Mouse (Mus musculus): ENCODE measurements at regions not wholly inside any gene's neighbourhood (a gene's known extent, or its start where the extent isn't known, plus 50 kb on each side); places are given as distances from the start of the nearest gene placed in this dataset.

DNA sequence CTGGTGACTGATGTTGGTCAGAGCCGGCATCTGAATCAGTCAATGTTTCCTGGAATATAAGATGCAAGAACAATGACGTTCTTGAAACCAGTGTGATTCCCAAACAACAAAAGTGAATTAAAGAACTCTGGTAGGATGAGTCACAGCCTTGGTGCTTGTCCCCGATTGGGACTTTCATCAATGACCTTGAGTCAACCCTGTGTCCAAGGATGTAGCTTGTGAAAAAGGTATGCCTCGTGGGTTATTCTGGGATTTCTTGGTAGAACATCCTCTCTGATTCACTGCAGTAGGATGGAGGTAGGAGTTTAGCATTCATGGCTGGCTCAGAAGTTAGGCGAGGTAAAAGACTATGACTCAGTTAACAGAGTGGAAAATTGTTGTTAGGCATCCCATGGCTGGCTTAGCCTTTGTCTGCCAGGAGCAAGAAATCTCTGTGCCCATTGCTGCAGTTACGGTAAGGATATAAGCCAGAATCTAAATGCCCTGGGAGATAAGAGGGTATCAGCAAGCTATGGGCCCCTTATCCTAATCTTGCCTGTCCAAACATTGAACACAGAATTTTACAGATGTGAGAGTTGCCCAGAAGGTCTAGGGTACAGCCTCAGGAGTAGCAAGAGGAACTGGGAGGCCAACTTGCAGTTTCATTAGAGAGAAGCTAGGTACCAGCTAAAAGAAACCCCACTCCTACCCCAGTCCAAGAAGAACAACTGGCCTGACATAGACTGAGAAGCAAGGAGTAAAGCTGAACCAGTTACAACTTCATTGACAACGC, 55.9 kb upstream of the Ralgps2 start:
- Histone ChIP-seq H3K9ac (replicated peaks) (no peak overlapping the region), H3K4me1 (replicated peaks; ENCODE audit: control insufficient read depth in 2 of 2, insufficient read depth in 2 of 2, low read length in 1 of 2) (peaks cover 15 to 36% of the 10 kb centered on the region in 2 experiments), H3K4me2 (ENCODE audit: low read depth) (no peak overlapping the region), H3K9me3 (ENCODE audit: control insufficient read depth, low read length) (no peaks in the 10 kb centered on the region), H3K36me3 (replicated peaks; ENCODE audit: control insufficient read depth, insufficient read depth, low read depth) (no peaks in the 10 kb centered on the region), H3K27ac (no peak overlapping the region), H3K27me3 (ENCODE audit: control insufficient read depth, insufficient read depth, low read length) (no peaks in the 10 kb centered on the region), H3K4me3 (ENCODE audit: insufficient read depth in 1 of 2, low read depth in 2 of 2, low read length in 2 of 2) (no peak overlapping the region)
- TF ChIP-seq EP300 (IDR thresholded peaks at IDR 0.05; ENCODE audit: low read depth) (peak; percentile 79), CTCF (IDR thresholded peaks at IDR 0.05; ENCODE audit: low read depth) (no peak)
- peak; percentile 18; the same call in 1 of the 2 replicates for ATAC-seq (ENCODE audit: insufficient read depth)
- DNase-seq (ENCODE audit: low read depth in 3 of 3, low spot score in 3 of 3), result no peak
- WGBS (ENCODE audit: insufficient replicate concordance), result 56% methylated on average over 7 of the region's 7 CpGs

- WGBS (ENCODE audit: insufficient replicate concordance), result 61% methylated on average over 2 of the region's 2 CpGs
- Histone ChIP-seq H3K4me1 (replicated peaks; ENCODE audit: control insufficient read depth in 2 of 2, insufficient read depth in 2 of 2, low read length in 1 of 2) (peaks cover 15 to 41% of the 10 kb centered on the region in 2 experiments), H3K9me3 (ENCODE audit: control insufficient read depth, low read length) (no peaks in the 10 kb centered on the region), H3K27ac (no peak overlapping the region), H3K4me2 (ENCODE audit: low read depth) (no peak overlapping the region), H3K4me3 (ENCODE audit: insufficient read depth in 1 of 2, low read depth in 2 of 2, low read length in 2 of 2) (no peak overlapping the region), H3K27me3 (ENCODE audit: control insufficient read depth, insufficient read depth, low read length) (no peaks in the 10 kb centered on the region), H3K9ac (replicated peaks) (no peak overlapping the region), H3K36me3 (replicated peaks; ENCODE audit: control insufficient read depth, insufficient read depth, low read depth) (no peaks in the 10 kb centered on the region)
- no peak for DNase-seq (ENCODE audit: low read depth in 3 of 3, low spot score in 3 of 3)
- no peak for ATAC-seq (ENCODE audit: insufficient read depth)
- TF ChIP-seq EP300 (IDR thresholded peaks at IDR 0.05; ENCODE audit: low read depth), result no peak
- TF ChIP-seq CTCF (IDR thresholded peaks at IDR 0.05; ENCODE audit: low read depth), result no peak
Observed at GRCm38 (mm10) chr1:156994644-156995016, 55.2 kb upstream of the Ralgps2 start.

DNA sequence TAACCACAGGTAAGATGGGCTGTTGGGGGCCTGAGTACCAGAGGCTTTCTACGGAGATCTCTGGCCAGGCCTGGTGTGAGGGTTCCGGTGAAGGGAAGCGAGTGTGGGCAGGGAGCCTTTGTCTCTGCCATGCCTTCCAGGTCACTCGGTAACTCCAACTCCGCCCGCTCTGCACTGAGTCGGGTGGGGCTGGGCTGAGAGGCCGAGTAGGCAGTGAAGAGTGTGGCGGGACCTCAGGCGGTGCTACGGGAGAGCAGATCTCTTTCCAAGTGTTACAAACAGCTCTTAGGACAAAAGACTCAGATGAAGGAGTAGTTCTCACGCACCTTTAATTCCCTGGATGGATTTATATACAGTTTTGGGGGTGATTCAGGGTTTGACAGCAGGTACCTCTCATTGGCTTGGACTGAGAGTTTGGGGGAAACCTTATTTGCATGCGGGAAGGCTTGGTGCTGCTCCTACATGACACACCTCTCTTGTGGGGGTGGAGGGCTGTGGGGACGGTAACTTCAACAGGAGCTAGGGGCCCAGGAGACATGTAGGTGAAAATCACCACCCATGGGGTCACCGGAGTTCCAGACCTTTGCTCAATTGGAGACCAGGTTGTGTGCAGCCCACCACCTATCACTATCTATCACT, 54.7 kb upstream of the Ralgps2 start:
- DNase-seq (ENCODE audit: low read depth in 3 of 3, low spot score in 3 of 3) (no peak), ATAC-seq (ENCODE audit: insufficient read depth) (0 out of 2 replicates have a peak, but pooled peaks have one; percentile 29)
- Histone ChIP-seq H3K27ac (no peak overlapping the region), H3K4me1 (replicated peaks; ENCODE audit: control insufficient read depth in 2 of 2, insufficient read depth in 2 of 2, low read length in 1 of 2) (peaks cover 15 to 45% of the 10 kb centered on the region in 2 experiments), H3K9ac (replicated peaks) (no peak overlapping the region), H3K9me3 (ENCODE audit: control insufficient read depth, low read length) (no peaks in the 10 kb centered on the region), H3K36me3 (replicated peaks; ENCODE audit: control insufficient read depth, insufficient read depth, low read depth) (no peaks in the 10 kb centered on the region), H3K4me2 (ENCODE audit: low read depth) (no peak overlapping the region), H3K4me3 (ENCODE audit: insufficient read depth in 1 of 2, low read depth in 2 of 2, low read length in 2 of 2) (no peak overlapping the region), H3K27me3 (ENCODE audit: control insufficient read depth, insufficient read depth, low read length) (no peaks in the 10 kb centered on the region)
- WGBS (ENCODE audit: insufficient replicate concordance), result 35% methylated on average over 15 of the region's 15 CpGs
- no peak for TF ChIP-seq EP300 (IDR thresholded peaks at IDR 0.05; ENCODE audit: low read depth)
- TF ChIP-seq CTCF (IDR thresholded peaks at IDR 0.05; ENCODE audit: low read depth), result no peak

DNA sequence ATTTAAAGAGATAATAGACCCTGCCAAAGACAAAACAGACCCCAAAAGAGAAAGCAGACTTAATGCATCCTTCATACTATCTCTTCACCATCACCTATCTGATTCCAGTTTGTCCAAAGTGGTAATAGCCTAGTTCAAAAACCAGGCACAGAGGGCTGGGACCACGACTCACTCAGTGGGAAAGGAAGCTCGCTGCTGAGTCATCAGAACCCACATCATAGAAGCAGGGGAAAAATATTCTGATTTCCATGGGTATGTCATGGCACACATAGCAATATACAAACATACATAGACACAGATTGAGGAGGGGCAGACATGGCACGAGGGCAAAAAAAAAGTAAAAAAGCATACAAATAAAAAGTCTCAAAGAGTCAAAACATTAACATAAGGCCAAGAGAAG, 53.7 kb upstream of the Ralgps2 start:
- Histone ChIP-seq H3K27me3 (ENCODE audit: control insufficient read depth, insufficient read depth, low read length) (no peaks in the 10 kb centered on the region), H3K9me3 (ENCODE audit: control insufficient read depth, low read length) (no peaks in the 10 kb centered on the region), H3K9ac (replicated peaks) (no peak overlapping the region), H3K4me3 (ENCODE audit: insufficient read depth in 1 of 2, low read depth in 2 of 2, low read length in 2 of 2) (no peak overlapping the region), H3K27ac (no peak overlapping the region), H3K4me2 (ENCODE audit: low read depth) (no peak overlapping the region), H3K36me3 (replicated peaks; ENCODE audit: control insufficient read depth, insufficient read depth, low read depth) (no peaks in the 10 kb centered on the region), H3K4me1 (replicated peaks; ENCODE audit: control insufficient read depth in 2 of 2, insufficient read depth in 2 of 2, low read length in 1 of 2) (peaks cover 21 to 54% of the 10 kb centered on the region in 2 experiments)
- TF ChIP-seq CTCF (IDR thresholded peaks at IDR 0.05; ENCODE audit: low read depth) (no peak), EP300 (IDR thresholded peaks at IDR 0.05; ENCODE audit: low read depth) (no peak)
- DNase-seq (ENCODE audit: low read depth in 3 of 3, low spot score in 3 of 3), result no peak
- WGBS (ENCODE audit: insufficient replicate concordance), result 51% methylated on average over 3 of the region's 3 CpGs
- no peak for ATAC-seq (ENCODE audit: insufficient read depth)

- WGBS (ENCODE audit: insufficient replicate concordance), result 61% methylated on average over 2 of the region's 2 CpGs
- Histone ChIP-seq H3K9me3 (ENCODE audit: control insufficient read depth, low read length) (no peaks in the 10 kb centered on the region), H3K4me1 (replicated peaks; ENCODE audit: control insufficient read depth in 2 of 2, insufficient read depth in 2 of 2, low read length in 1 of 2) (peaks cover 27 to 57% of the 10 kb centered on the region in 2 experiments), H3K4me2 (ENCODE audit: low read depth) (no peak overlapping the region), H3K36me3 (replicated peaks; ENCODE audit: control insufficient read depth, insufficient read depth, low read depth) (no peaks in the 10 kb centered on the region), H3K9ac (replicated peaks) (no peak overlapping the region), H3K27me3 (ENCODE audit: control insufficient read depth, insufficient read depth, low read length) (no peaks in the 10 kb centered on the region), H3K4me3 (ENCODE audit: insufficient read depth in 1 of 2, low read depth in 2 of 2, low read length in 2 of 2) (no peak overlapping the region), H3K27ac (no peak overlapping the region)
- no peak for ATAC-seq (ENCODE audit: insufficient read depth)
- no peak for TF ChIP-seq CTCF (IDR thresholded peaks at IDR 0.05; ENCODE audit: low read depth)
- DNase-seq (ENCODE audit: low read depth in 3 of 3, low spot score in 3 of 3), result no peak
Observed at GRCm38 (mm10) chr1:156992536-156992935, 53.1 kb upstream of the Ralgps2 start.
